Mouse (Mus musculus): ENCODE measurements around the gene Slc2a3.
"Not testable (repeated sequence)": the region's sequence is repeated elsewhere in the genome, so short reads cannot be mapped to it uniquely, and the experiment has no call there.

Gene Slc2a3

DNA sequence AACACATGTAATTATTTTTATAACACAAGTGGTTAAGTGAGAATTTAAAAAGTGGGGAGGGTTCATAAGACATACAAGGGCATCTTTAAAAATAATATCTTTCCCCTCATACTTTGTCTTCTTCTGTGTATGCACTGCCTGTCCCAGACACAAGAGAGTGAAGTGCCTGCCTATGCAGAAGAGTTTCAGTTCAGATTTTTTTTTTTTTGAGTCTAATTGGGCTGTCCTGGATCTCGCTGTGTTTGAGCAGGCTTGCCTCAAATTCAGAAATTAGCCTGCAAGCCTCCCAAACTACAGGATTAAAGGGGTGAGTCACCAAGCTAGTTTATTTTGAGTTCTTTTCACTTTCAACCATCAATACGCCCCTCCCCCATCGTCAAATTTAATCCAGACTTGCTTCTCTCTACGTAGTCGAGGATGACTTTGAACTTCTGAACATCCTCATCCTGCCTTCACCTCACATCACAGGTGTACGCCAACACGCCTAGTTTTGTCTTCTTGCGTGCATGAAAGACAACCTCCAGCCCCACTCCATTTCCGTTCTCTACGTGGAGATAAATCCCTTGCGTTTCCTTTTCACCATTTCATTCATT lies 8.7 kb upstream of the Slc2a3 start:
- DNase-seq (ENCODE audit: low spot score in 2 of 2) = no peak

DNA sequence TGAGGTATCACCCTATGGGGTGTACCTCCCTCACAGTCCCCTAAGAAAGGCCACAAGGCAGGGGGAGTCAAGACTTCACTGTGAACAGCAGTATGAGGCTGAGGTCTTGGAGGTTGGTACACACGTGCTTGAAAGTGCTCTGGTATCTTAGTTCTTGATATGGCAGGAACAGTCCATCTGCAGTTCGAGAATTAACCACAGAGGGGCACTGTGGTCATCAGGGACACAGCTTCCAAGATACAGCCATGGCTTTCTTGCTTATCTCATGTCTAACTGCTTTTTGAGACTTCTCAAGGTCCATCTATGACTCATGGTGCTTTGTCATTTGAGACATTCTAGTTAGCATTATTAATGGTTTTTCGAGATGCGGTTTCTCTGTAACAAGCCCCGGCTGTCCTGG lies 3.0 kb upstream of the Slc2a3 start:
- DNase-seq (ENCODE audit: low spot score in 2 of 2) = peak; percentile 58 to 77

DNA sequence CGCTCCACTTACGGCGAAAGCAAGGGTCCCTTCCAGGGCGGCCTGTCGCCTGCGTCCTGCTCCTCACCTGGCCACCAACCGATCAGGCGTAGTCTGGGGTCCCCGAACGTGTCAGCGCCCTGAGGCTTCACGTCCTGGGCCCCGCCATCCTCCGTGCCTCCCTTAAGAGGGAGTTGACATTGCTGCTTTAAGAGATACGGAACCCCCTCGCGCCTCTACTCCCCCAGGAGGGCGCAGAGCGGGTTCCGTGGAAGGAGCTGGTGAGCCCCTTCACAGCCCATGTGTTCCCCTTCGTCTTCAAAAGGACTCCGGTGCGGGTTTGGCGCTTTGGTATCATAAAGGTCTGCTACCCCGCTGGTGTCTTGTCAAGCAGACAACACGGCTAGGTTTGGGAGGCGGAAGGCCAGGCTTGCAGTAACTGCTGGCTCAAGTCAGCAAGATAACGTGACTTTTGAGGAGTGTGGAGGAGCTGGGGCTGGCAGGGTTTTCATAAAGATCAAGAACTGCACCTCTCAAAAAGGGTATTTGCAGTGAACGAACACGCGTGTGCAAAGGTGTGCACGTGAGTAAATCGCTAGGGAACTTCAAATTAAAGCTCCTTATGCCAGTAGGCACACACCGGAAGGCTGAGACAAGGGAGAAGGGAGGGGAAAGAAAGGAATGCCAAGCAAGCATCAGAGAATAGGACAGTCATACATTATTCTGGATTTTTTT lies 518 bp upstream of the Slc2a3 start:
- peak in 1 of 2 experiments; percentile 56 for DNase-seq (ENCODE audit: low spot score in 2 of 2)

DNA sequence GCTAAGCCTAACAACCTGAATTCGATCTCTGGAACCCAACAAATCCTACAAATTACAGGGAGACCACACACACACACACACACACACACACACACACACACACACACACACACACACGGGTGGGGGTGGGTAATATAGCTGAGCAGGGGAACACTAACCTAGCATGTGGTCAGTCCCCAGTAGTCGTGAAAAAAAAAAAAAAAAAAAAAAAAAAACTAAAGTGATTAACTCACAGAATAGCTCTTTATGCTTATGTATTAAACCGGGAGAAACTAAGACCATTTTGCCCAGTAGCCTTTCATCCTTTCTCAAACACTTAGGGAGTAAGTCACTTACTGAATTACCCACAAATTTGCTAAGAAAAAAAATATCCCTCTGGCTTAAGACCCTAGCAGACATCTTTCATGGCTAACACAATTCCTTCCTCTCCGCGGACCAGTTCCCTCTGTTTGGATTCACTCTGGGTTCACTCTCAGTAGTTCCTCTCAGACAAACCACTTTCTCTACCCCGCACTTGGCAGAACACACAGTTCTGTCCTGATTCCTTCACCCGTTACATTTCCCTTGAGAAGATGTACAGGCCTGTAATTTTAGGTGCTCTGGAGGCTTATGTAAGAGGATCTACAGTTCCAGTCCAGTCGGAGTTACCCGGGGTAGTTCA lies 670 bp downstream of the Slc2a3 start:
- peak in 1 of 2 experiments; percentile 3 for DNase-seq (ENCODE audit: low spot score in 2 of 2)

DNA sequence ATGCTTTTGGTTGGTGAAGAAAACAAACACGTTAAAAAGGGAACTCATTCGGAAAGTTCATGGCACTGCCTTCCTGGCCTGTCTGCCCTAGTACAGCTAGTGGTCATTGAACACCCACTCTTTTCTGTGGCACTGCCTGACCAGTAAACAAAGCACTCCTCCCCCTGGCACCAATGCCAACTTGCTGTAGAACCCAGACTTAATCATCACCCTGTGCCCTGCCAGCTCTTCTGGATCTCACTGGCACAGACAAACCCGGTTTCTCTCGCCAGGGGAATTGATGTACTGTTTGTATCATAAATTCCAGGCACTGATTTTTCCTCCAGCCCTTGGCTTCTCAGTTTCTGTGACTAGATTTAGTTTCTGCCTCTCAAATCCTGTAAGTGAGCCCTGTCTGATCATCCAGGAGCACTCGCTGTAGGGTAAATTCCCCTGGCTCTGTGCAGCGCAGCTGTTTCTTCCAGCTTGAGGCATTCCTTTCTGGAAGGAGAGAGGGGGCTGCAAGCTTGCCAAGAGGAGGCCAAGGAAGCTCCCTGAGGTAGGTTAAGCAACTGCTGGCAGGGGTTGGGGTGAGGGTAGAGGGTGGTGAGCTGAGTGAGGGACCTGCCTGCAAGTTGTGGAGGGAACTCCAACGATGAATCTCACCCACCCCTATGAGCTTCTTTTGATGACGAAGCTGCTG lies 6.0 kb downstream of the Slc2a3 start:
- no peak for DNase-seq (ENCODE audit: low spot score in 2 of 2)

DNA sequence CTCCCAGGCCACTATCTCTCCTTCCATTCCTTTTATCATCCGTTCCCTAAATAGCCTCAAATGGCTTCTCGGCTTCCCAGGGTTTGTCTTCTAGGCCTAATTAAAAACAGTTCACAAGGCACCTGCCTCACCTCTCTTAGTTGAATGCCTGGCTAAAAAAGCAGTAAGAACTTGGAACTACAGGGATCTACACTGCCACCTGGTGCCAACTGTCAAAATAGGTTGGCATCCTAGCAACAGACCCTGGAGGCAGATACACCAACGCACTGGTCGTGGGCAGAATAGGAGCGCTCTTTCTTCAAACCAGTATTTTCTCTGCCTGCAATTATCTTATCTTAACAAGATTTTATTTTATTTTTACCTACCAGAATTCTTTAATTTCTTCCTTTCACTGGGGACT lies 15.2 kb downstream of the Slc2a3 start:
- DNase-seq (ENCODE audit: low spot score in 2 of 2) = peak in 1 of 2 experiments; percentile 71

DNA sequence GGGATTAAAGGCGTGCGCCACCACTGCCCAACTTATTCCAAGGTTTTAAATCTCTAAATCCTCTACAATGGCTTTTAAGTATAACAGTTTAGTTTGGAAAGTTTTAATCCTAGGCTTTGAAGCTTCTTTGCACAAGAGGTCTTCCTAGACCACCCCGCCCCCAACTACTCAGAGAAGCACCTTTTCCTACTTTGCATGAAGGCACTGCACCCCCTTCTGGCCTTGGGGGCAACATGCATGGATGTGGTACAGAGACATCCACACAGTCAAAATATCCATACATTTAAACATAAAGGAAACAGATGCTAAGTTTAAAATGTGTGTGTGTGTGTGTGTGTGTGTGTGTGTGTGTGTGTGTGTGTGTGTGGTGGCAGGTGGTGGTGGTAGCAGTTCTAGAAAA lies 16.6 kb downstream of the Slc2a3 start:
- peak in 1 of 2 experiments; percentile 9 for DNase-seq (ENCODE audit: low spot score in 2 of 2)

DNA sequence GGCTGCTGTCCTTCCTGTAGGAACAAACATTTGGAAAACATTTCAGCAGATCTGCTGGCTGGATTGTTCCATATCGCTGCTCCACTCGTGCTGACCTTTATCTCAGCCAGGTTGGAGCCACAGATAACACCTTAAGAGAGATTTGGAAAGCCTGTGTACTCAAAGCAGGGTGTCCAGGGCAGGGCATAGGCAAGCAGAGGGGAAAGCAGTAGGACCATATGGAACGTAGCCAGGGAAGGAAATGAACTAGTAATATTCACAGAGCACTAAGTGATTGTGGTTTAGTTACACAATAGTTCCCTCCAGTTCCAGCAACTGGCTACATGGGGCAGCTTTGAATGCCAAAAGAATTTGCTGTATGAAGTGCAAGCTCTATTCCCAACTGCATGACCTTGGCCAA lies 19.3 kb downstream of the Slc2a3 start:
- no peak for DNase-seq (ENCODE audit: low spot score in 2 of 2)

DNA sequence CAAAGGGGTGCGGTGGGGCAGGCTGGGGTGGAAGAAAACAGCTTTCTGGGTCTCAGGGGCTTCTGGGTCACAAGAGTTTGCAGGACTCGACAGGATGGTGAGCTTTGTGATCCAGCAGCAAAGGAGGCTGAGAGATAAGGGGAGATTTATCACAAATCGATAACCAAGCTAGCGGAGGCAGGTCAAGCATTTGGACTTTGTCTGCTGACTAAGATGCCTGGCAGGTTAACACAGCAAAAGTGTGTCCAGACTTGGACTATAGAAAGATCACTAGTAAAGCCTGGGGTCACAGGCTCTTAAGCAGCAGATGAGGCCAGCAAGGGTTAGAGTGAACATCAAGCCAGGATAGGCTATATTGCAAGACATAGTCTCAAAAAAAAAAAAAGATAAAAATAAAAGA lies 20.3 kb downstream of the Slc2a3 start:
- DNase-seq (ENCODE audit: low spot score in 2 of 2) = no peak

DNA sequence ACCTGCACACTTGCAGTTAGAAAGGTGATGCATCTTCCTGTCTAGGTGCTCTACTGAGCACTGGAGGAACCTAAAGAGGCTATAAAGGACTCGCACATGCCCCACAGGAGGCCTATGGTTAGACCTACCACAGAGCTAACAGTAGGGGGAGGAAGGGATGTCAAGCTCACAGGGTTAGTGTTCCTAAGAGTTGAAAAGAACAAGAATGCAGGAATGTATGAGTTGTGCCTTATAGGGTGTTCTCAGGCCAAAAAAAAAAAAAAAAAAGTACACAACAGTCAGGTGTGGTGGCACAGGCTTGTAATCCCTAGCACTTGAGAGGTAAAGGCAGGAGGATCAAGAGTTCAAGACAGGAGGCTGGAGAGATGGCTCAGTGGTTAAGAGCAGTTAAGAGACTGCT lies 21.5 kb downstream of the Slc2a3 start:
- DNase-seq (ENCODE audit: low spot score in 2 of 2) = no peak

DNA sequence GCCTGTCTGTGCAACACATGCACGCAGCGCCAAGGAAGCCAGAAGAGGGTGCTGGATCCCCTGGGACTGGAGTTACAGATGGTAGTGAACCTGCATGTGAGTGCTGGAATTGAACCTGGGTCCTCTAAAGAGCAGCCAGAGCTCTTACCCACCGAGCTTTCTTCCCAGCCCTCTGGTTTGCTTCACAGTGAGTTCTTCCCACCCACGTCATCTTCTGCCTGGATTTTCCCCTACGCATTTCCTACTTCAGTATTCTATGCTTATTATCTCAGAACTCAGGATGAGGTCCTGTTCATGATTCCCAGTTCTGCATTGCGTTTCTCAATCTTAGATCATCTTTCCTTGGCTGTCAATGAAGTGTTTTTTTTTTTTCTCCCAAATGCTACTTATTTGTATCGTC lies 25.4 kb downstream of the Slc2a3 start:
- DNase-seq (ENCODE audit: low spot score in 2 of 2) = no peak

DNA sequence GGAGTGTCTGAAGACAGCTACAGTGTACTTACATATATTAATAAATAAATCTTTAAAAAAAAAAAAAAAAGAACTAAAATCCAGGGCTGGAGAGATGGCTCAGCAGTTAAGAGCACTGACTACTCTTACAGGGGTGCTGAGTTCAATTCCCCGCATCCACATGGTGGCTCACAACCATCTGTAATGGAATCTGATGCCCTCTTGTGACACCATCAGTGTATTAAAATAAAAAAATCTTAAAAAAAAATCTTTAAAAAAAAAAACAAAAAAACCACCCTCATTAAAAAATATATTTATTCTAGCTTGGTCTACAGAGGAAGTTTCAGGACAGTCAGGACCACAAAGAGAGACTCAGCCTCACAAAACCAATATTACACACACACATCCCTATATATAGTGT lies 27.1 kb downstream of the Slc2a3 start:
- DNase-seq (ENCODE audit: low spot score in 2 of 2) = no peak

DNA sequence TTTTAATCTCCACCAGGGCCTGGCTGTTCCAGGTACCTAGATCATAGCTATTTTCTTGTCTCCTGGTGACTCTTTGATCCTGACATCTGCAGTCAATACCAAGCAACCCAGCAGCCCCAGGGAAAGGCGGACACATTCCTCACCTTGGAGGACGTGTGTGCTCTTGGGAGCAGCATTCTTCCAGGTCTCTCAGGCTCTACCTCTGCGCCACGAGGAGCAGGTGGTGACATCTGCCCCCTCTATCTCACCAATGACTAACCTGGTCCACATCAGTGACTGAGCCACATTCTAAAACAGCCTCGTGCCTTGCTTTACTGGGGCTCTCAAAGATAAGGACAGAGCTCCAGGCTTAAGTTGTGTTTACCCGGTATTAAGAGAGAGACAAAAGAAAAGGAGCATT lies 28.7 kb downstream of the Slc2a3 start:
- DNase-seq (ENCODE audit: low spot score in 2 of 2) = no peak

DNA sequence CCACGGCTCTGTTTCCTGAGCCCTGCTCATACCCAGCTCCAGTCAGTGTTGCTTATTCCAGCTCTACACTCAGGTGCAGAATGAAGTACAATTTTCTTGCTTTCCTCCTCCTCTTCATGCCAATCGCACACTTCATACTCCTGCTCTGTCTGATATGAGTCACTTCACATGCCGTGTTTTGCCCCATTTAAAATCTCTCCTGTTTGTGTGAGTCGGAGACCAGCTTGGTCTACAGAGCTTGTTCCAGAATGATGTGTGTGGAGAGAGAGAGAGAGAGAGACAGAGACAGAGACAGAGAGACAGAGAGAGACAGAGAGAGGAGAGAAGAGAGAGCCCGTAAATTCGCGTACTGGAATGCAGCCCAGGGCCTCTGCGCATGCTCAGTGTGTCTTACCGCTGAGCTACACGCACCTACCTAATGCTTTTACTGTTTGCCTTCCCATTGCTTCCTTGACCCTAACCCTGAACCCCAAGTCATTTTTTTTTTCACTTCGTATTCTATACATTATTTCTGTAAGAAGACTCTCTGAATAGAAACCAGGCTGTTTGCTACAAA lies 30.6 kb downstream of the Slc2a3 start:
- DNase-seq (ENCODE audit: low spot score in 2 of 2) = no peak

DNA sequence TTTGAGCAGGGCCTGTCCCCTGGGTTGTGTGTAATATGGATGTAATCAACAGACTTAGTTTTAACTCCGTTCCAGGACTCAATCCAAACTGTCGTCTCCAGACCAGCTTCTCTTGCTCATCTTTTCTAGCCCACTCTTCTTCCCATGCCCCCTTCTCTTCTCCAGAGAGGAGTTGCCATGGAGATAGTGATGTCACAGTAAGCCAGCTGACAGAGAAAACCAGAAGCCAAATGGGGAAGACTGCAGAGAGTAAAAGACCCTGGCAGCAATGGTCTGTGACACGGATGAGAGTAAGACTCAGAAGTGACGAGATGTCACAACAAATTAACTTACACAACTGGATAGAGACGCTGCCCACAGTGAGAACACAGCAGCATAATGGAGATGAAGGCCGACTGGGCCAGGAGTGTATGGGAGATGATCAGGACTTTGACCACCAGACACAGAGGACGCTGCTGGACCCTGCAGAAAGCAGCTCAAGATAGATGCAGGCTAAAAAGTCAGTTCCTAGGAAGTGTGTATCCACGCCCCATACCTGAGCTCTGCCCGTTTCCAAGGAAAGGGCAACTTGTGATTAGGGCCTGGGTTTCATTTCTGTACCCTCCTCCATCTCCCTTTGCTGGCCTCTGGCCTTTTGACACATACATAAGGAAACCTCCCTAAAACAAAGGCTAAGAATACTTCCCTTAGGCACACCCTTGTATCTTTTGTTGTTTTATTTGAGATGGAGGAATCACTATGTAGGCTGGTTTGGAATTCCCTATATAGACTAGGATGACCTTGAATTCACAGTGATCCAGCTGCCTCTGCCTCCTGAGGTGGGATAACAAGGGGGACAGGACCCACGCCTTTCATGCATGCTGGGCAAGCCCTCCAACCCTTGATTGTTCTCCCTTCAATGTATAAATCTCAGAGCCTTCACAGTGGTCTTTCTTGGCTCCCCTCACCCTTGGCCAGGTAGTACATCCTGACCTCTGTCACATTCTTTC lies 31.4 kb downstream of the Slc2a3 start:
- peak in 1 of 2 experiments; percentile 14 for DNase-seq (ENCODE audit: low spot score in 2 of 2)

DNA sequence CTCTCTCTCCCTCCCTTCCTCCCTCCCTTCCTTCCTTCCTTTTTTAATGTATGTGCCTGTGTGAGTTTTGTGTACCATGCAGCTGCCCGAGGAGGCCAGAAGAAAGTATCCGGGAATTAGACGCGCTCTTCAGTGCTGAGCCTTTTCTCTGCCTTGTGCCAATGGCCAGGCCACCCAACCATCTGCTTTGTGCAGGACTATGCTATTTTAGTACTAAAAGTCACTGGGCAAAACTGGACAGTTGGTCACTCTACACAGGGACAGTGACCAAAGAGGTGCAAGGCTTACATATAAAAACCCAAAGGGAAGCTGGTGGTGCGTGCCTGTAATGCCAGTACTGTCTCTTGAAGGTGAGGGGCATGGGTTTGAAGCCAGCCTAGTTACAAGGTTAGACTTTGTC lies 33.2 kb downstream of the Slc2a3 start:
- no peak for DNase-seq (ENCODE audit: low spot score in 2 of 2)

DNA sequence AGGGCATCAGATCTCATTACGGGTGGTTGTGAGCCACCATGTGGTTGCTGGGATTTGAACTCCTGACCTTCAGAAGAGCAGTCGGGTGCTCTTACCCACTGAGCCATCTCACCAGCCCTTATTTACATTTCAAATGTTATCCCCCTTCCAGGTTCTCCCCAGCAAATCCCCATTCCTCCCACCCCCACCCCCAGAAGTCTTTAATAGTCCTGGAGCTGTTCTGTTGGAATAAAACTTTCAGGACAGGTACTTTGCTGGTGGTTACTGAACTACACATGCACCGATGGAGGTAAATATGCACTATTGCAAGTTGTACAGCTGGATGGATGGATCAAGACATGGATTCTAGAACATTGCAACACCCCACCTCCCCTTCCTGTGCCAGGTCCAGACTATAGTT lies 34.4 kb downstream of the Slc2a3 start:
- not testable (repeated sequence) for DNase-seq (ENCODE audit: low spot score in 2 of 2)

DNA sequence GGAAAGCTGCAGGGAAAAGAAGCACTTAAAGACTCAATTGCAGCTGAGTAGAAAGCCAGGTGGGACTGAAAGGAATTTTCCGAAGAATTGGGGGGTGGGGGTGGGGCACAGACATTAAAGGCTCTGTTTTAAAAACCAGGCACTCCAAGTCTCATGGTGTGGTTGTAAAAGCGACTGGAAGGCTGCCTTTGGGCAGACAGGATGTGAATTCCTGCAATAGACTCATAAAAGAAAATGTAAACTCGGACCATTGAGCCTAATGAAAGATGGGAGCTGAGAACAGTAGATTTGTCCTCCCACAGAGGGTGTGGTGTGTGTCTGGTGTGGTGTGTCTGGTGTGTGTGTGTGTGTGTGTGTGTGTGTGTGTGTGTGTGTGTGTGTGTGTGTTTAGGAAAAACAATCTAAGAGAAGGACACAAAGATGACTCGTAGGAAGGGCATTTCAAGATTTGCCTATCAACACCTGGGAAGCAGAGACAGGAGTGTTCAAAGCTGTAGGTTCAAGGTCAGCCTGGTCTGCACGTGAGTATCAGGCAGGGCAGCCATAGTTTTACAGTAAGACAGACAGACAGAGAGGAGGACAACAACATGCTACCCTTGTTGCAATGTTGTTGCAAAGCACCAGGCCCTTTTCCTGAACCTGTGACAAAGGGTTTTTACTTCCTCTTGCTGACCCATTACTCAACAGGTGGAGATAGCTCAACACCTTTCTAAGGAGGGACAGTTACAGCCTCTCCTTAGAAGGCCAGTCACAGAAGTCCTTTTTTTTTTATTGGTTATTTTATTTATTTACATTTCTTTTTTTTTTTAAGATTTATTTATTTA lies 35.1 kb downstream of the Slc2a3 start:
- no peak for DNase-seq (ENCODE audit: low spot score in 2 of 2)

DNA sequence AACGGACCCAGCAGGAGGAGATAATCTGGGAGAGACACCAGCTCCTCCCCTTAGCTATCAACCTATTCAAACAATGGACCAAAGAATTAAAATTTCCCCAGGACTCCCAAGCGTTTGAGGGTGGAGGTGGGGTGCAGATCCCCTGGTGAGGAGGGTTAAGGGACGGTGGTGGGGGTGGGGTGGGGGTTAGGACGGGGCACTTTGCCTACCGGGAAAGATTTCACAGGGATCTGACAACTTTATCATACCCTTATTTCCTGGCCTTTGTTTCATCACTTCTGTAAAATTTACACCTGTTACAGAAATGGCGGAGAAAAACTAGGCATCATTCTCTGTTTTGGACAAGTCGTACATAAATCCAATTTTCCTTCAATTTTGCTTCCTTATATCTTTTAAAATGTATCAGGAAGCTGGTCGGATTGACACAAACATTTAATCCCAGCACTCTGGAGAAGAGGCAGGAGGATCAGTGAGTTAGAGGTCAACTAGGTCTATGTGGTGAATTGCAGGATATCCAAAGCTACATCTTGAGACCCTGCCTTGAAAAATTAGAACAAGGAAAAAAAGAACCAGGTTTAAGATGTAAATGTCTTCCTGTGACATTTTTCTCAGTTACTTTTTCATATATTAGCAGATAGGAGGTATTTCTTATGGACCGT lies 36.0 kb downstream of the Slc2a3 start:
- DNase-seq (ENCODE audit: low spot score in 2 of 2) = no peak

Data from cerebellum, postnatal 4 days (tissue).